Mouse (Mus musculus) mesoderm, embryonic 11.5 days (tissue): ENCODE results near the gene Smim26.
"Not testable (repeated sequence)": the region's sequence is repeated elsewhere in the genome, so short reads cannot be mapped to it uniquely, and the experiment has no call there.

Source experiments
- DNase-seq: peaks from one replicate; pipeline ENCODE4 v3.0.0-alpha.2; 2012; ENCODE audit warnings: low read depth, low spot score

Gene Smim26

GRCm38 (mm10) chr2:144593951-144594651 lies at the start of gene Smim26:
Gene Smim26 (plus strand): TSS chr2:144594054.
- DNase-seq: peak; percentile 82

DNA sequence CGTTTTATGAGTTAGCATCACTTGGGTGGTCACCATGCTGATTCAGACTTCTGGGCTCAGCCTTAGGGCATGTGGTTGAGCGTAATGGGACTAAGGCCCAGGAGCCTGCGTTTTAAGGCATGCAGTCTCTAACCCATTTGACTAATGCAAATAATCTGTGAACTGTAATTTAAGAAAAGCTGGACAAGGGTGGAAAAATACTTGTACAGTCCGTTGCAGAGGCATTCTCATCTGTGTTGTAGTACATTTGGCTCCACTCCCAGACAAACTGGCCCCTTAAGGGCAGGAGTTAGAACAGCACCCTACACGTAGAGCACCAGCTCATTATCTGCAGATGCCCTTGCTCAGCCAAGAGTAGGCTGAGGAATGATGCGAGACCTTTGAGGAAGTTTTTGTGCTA lies 49.2 kb upstream of the Smim26 start:
- no peak for DNase-seq

- no peak for DNase-seq
These were observed 48.8 kb upstream of the Smim26 start for GRCm38 (mm10) chr2:144545061-144545460.

DNA sequence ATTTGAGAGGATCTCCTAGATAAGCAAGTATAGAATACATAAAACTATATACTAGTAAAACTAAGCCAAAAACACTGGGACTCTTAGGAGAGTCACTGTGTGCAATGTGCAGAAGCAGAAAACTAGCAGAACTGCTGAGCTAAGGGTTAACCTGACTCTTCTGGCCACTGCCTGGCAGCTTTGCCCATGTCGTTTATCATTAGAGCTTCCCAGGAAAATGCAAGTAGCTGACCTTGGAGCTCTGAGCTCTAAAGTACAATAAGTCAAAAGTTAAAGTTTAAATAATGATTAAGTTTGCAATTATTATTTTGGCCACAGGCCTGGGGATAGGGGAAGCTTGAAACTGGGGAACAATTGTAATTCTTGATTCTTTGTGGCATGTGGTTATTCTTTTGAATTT lies 48.4 kb upstream of the Smim26 start:
- no peak for DNase-seq

DNA sequence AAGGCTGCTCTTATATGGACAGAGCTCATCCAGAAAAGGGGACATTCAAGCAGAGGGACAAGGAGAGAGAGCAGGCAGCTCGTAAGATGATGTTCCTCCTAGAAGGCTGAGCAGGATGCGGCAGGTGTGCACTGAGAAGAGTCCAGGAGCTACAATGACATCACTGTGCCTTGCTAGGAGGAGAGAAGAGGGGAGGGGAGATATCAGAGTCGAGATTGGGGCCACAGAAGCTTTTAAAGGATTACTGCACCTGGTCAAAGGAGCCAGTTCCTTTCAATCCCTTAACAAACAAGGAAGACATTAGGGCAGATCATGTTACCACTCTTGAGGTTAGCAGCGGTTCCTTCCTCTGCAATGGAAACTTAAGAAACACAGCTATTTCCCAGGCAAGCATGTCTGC lies 46.3 kb upstream of the Smim26 start:
- no peak for DNase-seq

GRCm38 (mm10) chr2:144550529-144550928 lies 43.3 kb upstream of the Smim26 start, which contains the start of gene Rbbp9:
Gene Rbbp9 (minus strand): TSS chr2:144550869.
- DNase-seq: peak; percentile 90

DNA sequence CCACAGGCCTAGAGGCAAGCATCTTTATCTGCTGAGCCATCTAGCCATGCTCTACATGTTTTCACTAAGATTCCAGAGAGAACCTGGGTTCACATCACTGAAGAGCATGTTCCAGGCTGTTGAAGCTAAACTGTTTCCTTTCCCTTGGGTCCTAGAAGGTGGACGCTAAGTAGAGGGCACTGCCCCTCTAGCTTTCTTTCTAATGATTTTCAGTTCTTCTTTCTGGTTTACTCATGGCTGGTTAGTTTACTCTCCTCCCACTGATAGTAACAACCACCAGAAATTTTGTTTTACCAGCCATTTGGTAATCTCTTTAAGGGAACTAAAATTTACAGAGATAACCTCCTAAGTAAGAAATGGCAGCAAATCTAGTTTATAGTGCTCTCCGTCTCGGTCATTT lies 39.9 kb upstream of the Smim26 start:
- DNase-seq: no peak

GRCm38 (mm10) chr2:144555286-144555819 lies 38.5 kb upstream of the Smim26 start:
- DNase-seq: peak; percentile 10

DNA sequence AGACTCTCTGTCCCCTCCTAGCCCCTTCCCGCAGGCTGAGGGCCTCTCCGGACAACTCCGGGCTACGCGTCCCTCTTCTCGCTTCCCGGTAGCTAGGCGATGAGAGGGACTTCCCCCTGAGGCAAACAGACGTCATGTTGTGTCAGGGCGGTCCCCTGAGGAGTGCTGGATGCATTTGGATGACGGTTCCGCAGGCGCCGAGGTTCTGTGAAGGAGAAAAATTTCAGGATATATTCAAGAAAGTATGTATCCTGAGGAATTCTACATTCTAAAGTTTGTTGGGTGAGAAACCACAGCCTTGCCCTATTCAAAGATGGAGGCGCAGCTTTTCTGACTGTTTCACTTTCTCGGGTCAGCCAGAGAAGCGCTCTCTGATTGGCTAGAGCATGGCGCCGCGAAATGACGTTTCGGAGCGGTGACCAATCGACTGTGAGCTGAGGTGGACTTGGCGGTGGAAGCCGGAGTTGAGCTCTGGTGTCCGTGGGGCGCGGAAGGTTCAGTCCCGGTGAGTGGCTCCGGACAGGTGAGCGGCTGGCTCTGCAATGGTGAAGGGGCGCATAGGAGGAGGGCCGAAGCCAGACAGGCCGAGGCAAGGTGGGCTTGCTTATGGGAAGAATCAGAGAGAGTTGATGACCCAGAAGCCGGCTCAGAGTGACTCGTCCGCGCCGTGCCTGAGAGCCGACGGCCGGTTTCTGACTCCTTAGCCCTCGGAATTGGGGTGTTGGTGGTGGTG lies 37.9 kb upstream of the Smim26 start, which contains the start of gene Sec23b:
Gene Sec23b, plus strand, starts transcription at position 410 of the 733 bp plus-strand sequence.
- peak; percentile 96 for DNase-seq

DNA sequence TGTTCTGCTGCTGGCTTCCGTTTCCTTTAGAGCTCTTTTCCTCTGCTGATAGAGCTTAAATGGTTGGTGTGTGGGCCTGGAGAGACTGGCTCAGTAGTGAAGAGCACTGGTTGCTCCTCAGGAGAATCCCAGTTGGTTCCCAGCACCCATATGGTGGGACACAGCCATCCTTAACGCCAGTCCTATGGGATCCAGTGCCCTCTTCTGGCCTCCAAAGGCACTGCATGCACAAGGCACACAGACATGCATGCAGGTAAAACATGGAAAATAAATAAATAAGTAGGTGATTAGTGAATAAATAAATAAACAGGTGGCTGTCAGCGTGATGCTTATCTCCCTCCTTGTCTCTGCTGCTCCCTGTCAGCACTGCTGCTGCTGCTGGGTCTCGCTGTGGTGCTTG lies 5.1 kb upstream of the Smim26 start:
- DNase-seq: no peak

DNA sequence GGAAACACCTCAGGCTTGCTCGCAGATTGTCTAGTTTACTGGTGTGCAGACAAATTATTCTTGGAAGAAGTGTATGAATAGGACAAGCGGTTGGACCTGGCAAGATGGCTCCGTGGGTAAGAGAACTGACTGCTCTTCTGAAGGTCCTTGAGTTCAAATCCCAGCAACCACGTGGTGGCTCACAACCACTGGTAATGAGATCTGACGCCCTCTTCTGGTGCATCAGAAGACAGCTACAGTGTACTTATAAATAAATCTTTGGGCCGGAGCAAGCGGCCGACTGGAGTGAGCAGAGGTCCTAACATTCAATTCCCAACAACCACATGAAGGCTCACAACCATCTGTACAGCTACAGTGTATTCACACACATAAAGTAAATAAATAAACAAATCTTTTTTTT lies 818 bp upstream of the Smim26 start:
- DNase-seq: not testable (repeated sequence)

DNA sequence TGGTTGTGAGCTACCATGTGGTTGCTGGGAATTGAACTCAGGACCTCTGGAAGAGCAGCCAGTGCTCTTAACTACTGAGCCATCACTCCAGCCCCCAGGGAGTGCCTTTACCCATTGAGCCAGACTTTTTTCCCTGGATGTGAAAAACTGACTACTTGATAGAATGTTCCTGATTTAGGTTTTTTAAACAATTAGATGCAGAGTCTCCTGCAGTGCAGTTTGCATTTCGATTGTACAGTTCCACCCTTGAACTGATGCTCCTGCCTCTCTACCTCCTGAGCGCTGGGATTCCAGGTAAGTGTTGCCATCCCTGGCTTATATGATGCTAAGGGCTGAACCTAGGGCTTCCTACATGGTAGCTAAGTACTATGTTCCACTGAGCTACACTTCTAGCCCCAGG lies 4.2 kb downstream of the Smim26 start:
- DNase-seq: no peak

DNA sequence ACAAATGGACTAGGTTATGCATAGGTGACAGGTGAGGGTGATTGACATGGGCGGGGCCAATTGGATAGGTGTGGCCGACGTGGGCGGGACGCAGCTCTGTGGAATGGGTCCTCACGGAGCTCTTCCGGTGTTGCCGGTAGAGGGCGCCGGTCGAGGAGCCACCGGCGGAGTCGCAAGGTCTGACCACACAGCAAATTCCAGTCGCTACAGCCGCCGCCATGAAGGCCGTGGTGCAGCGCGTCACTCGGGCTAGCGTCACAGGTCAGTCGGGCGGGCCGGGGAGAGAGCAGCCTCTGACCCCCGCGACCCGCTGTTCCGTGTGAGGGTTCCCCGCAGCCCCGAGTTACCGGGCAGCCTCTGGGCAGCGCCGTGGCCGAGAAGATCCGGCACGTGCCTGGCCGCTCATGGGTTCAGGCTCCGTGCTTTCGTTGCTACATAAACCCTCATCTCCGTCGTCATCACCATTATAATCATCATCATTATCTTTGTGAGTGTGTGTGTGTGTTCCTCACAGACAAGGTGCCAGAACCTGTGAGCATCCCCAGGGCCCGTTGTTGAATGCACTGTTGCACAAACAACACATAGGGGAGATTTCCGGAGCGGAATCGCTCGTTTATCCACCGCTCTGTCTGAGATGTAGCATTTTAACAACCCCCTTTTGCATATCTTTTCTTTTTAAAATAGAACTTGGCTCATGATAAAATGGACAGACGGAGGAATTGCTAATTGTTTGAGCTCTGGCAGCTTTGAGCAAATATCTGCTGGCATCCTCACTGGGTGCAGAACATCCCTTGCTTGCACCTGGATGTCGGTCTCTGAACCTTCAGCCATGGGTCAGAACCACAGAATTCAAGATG lies 6.2 kb downstream of the Smim26 start, which contains the start of gene Dtd1:
Gene Dtd1, plus strand, starts transcription at position 67 of the 857 bp plus-strand sequence.
- DNase-seq: peak; percentile 88

GRCm38 (mm10) chr2:144601576-144601975 lies 7.7 kb downstream of the Smim26 start:
- no peak for DNase-seq

GRCm38 (mm10) chr2:144613956-144614355 lies 20.1 kb downstream of the Smim26 start:
- no peak for DNase-seq

- no peak for DNase-seq
These were observed 23.4 kb downstream of the Smim26 start for GRCm38 (mm10) chr2:144617074-144617874.

DNA sequence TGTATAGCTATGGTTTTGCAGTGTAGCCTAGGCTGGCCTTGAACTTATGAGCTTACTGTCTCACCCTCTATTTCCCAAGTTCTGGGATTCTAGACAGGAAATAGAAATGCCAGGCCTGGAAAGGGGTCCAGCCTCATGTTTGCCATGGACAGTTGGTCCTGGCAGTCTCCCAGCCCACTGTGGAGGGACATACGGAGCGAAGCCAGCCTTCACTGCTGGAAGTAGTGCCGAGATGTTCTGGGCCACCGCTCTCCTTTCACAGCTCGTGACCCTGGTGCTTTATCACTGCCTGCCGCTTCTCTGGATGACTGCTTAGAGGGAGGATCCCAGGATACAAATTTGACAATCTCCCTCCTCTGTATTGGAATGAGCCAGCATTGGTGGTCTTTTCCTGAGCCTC lies 27.6 kb downstream of the Smim26 start:
- DNase-seq: no peak

DNA sequence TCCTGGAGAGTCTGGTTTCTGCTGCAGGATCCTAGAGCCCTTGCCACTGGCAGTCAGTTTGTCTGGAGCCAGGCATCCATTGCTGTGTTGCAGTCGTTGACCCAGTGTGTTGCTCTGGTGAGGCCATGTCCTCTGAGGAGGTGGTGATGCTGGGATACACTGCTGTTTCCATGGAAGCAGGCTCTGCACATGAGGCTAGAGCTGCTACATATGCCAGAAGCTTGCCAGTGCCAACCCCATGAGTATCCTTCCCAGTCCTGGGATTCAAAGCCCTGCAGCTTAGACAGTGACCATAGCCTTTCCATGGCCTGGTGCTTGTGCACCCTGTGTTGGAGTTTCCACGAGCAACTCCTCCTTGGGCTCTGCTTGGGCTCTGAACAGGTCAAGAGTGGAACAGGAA lies 39.7 kb downstream of the Smim26 start:
- DNase-seq: no peak

DNA sequence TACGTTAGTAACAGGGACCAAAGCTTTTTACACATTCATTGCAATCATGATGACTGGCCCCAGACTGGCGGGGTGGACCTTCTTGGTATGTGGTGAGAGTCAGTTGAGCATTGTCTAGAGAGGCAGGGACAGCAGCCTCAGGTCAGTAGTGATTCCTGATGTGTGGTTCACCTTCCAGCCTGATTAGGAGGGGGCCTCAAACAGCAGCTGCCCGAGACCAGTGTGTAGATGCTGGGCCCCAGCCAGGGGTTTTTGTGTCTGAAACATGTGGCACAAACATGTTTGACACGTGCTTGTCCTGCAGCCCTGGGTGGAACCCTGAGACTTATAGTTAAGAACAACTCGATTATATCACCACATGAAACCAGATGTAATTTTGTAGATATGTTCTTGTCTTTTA lies 40.4 kb downstream of the Smim26 start:
- no peak for DNase-seq

DNA sequence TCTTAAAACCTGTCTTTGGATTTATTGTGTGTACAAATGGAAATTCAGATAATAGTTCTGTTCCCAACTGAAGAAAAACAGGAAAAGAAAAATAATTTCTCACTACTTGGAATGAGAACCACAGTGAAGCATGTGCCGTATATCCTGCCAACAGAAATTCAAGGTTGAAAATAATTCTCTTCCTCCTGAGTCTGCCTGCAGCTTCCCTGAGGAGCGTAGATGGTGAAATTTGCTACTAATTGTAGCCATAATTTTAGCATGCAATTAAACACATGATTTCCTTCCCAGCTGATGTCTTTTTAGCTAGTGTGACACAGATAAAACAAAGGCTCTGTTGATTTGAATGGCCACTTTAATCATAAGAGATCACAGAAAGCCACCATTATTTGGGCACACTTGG lies 40.9 kb downstream of the Smim26 start:
- no peak for DNase-seq
